Mouse (Mus musculus): Measurements from ENCODE around the gene Cebpe.

The Cebpe gene

DNA sequence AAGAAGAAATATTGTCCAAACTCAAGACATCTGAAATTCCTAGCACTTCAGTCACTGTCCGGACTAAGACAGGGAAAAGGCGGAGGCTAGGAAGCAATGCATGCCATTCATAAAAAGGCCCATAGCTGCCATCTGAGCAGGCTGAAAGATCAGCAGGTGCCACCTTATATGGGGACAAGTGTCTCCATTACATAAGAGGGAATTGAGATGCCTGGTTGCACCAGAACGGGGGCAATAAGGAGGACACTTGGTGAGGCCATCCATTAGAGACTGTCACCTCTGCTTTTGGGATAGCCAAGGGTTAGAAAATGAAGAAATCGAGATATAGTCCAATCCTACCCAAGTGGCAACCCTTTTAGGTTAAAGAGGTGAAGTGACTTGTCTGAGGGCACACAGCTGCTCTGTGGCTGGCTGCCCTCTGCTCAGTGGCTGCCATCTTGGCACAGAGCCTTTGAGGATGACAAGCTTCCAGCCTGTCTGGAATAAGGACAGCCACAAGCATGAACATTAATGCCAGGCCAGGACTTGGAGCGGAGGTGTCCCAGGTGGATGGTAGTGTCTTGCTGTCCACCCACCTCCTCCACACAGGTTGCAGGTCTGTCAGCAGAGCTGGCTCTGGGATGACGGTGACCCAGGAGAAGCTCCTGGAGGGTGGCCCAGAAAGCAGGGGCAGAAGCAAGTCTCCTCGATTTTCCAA lies 8.8 kb upstream of the Cebpe start:
- no peak for DNase-seq

DNA sequence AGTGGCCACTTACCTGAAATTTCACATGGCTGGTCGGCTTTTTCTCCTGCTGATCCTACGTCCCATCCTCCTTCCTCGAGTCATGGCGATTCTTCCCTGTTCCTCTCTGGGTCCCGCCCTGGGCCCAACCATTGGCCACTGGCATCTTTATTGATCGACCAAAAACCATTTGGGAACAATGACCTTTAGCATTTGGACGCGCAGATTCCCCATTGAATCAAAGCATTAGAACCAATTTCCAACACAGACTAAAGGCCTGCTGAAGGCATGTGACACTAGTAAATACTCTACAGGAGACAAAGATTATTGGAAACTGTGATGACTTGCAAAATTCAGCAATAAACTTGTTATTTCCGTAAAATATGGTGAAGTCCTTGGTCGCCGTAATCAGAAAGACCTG lies 8.1 kb upstream of the Cebpe start:
- DNase-seq = no peak

GRCm38 (mm10) chr14:54715402-54715801 lies 3.4 kb upstream of the Cebpe start:
- DNase-seq = no peak

DNA sequence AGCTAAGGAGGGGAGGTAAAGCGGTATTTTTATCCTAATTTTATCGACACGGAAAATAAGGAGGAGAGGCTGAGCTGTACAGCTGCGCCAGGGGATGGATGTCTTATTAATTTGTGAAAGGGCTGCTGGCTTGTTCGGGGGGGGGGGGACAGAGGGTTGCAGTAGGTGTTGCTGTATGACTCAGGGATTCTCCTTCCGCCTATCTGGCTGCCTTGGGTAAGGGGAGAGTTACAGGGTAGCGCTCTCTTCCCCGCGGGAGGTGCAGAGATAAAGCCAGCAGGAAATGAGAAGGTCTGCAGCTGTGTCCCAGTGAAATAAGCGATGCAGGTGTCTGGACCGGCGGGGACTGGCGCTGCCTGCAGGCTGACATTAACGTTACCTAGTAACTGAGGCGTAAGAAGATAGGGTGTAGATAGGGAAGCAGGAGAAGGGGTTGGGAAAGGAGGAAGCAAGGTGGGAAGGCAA lies 2.7 kb upstream of the Cebpe start:
- peak; percentile 62 to 76 for DNase-seq

DNA sequence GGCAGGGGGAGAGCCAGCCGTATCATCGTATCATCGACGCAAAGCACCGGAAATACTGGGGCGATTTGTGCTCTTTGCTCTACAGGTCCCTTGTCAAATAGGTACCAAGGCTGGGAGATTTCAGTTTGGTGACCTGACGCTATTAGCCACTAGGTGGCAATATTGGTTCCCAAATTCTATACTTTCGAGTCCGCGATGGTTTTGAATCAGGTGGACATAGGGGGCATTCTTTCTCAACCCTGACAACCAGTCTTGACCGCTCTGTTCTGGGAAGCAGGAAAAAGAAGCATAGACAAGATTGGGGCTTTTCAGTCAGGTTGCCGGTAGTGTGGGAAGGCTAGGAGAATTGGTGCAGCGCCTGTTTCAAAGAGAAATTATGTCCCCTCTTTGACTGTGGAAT lies 2.1 kb upstream of the Cebpe start:
- DNase-seq = peak; percentile 57 to 58

- DNase-seq = no peak
Observed at GRCm38 (mm10) chr14:54712861-54713260, 887 bp upstream of the Cebpe start.

GRCm38 (mm10) chr14:54709054-54709453 lies 2.9 kb downstream of the Cebpe start:
- no peak for DNase-seq

DNA sequence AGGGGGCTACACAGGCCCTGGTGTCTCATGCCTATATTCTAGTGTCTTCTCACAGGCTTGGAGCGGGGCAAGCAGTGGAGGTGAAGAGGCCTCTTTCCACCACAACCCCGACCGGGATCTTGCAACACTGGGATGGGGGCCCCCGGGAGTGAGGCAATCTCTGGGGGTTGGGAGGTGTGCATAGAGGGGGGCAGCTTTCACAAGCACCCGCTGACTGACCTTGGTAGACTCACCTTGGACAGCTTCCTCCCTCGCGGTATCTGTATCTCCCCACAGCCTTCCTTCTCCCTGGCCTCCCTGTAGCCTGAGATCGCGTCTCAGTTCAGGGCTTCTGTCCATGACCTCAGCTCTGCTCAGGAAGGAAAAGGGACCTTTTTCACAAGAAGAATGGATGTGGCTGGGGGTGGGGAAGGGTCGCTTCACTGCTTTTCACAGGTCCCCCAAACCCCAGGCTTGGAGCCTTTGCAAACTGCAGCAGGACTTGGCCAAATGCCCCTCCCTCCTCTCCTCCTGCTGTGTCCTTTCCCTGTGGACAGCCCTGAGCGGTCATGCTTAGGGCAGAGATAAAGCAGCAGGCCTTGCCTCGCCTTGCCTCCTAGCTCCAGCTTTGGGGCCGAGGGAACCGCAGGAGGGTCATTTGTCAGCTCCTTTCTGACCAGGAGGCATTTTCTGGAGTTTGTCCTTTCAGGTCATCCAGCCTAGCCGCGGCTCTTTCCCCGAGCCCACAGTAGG lies 5.2 kb downstream of the Cebpe start:
- DNase-seq = no peak

DNA sequence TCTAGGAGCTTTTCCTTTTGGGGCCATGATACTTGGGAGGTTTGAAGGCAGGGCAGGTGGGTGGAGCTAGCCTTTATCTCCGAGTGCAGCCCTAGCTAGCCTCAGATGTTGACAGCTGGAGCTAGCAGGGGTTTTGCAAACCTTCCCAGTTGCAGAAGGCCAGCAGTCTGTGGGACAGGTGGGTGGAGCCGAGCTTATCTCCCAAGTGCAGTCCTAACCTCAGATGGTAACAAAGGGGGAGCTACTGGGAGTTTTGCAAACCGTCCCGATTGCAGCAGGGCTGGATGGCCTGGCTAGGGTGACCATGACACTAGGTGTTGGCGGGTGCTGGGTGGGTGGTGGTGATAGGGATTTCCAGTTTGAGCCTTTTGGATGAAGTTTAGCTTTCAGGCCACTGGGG lies 6.1 kb downstream of the Cebpe start:
- no peak for DNase-seq

GRCm38 (mm10) chr14:54703207-54703606 lies 8.8 kb downstream of the Cebpe start:
- DNase-seq = no peak

GRCm38 (mm10) chr14:54701298-54701697 lies 10.7 kb downstream of the Cebpe start:
- DNase-seq = peak; percentile 83 to 85

GRCm38 (mm10) chr14:54699586-54699985 lies 12.4 kb downstream of the Cebpe start:
- DNase-seq = no peak

DNA sequence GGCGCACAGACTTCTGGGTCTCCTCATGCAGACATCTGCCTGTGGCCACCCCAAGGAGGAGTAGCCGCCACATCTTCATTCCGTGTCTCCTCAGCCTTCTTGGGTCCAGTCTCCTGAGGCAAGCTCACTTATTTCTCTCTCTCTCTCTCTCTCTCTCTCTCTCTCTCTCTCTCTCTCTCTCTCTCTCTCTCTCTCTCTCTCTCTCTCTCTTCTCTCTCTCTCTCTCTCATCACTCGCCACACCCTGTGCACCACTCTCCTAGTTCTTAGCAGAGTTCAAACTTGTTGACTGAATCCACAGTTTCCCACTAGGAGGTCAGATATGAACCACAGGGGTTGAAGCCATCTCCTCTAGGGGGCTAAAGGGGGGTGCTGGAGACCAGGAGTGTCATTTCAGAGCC lies 13.2 kb downstream of the Cebpe start, which contains the start of gene Gm29776:
TSS of gene Gm29776 (minus strand) at position 101 of the 400 bp plus-strand sequence.
- DNase-seq = no peak

DNA sequence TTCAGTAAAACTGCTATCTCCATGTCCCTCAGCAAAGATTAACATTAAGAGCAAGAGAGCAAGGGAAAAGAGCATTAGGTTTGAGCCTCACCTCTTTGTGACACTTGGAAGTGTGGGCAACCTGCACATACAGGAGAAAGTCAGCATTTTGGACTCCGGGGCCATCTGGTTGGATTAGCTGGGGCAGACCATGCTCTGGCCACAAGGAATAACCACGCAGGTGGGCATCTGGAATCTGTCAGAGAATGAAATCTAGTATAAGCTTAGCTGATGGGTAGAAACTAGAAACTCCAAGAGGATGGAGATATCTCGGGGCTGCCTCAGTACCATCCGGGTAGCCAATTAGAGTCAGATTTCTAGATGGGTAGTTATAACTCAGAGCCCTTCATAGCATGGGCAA lies 15.2 kb downstream of the Cebpe start:
- no peak for DNase-seq

DNA sequence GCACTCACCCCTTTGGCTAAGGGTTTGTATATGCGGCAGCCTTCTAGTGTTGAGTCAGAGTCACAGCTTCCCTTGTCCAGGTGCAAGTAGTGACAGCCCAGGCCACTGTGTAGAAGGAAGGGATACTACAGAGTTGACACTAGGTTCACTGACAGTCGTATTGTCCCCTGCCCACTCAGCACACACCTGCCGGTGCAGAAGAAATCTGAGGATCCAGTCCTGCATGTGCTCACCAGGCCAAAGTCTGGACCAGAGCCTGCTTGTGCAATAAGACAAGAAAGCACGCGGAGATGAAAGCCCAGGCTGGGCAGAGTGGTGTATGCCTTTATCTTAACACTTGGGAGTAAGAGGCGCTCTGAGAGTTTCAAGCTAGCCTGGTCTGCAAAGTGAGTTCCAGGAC lies 16.9 kb downstream of the Cebpe start:
- DNase-seq = no peak

GRCm38 (mm10) chr14:54687251-54687650 lies 24.7 kb downstream of the Cebpe start:
- DNase-seq = no peak

DNA sequence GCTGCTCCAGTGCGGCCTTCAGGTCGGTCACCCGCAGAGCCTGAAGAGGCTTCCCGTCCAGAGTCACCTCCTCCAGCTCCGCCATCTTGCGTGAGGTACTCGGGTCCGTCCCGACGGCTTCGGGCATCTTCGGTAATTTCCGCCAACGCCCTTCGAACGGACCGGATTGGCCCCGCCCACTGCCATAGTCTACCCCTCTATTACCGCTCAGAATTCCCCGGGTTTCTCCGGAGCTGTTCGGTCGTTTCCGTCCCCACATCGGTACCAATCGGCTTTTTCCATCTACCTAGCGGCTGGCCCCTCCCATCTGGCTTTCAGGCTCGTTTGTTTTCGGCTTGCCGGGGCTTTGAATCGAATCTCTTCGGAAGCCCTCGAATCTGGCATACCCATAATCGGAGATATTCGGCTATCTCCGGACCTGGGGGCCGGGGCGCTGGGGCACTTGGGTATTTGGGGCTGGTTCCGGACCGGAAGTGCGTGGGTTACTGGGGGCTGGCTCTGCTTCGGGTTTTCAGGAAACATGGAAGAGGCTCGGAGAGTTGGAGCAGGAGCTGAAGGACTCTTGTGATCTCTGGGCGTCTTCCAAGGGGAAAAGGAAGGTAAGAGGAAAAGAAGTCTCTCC lies 25.3 kb downstream of the Cebpe start, which contains the start of gene Acin1:
TSS of gene Acin1 (minus strand) at position 410 of the 622 bp plus-strand sequence.
- peak; percentile 100 for DNase-seq

DNA sequence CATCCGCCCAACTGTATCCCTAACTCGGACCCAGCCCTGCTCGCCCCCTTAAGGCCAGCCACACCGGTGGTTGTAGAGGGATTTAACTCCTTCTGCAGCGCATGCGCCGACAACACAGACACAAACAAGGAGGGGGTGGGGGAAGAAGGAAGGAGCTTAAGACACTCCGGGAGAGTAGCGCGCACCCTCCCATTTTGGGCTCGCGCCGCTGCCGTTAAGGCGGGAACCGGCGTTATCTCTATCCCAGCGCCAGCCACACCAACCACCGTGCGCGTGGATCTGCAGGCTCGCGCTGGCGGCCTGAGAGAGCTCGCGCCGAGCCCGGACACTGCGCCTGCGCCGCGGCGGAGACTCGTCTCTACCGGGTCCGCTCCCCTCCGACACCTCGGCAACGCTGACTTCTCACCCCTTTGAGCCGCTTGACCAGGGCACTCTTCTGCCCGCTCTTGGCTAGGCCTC lies 25.9 kb downstream of the Cebpe start, which contains the start of gene 1700123O20Rik:
TSS of gene 1700123O20Rik (plus strand) at position 154 of the 459 bp plus-strand sequence.
- peak; percentile 83 to 85 for DNase-seq

- DNase-seq = no peak
Observed at GRCm38 (mm10) chr14:54685471-54685870, 26.5 kb downstream of the Cebpe start.

GRCm38 (mm10) chr14:54682396-54682795 lies 29.6 kb downstream of the Cebpe start:
- no peak for DNase-seq

GRCm38 (mm10) chr14:54678657-54679304 lies 33.2 kb downstream of the Cebpe start:
- no peak for DNase-seq

- no peak for DNase-seq
Observed at GRCm38 (mm10) chr14:54676290-54676689, 35.7 kb downstream of the Cebpe start.

DNA sequence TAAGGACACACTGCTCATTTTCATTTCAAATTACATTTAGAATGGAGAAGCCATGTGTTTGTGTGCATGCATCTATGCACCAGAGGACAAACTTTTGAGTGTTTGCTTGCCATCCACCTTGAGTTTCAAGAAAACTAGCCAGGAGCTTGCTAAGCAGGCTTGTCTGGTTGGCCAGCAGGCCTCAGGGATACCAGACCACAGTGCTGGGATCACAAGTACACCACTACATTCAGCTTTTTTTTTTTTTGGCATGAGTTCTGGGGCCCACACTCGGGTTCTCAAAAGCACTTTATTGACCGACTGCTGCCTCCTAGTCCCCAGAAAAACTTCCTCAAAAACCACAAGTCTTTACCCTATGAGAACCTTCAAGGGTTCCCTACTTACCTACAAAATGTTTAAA lies 37.7 kb downstream of the Cebpe start:
- no peak for DNase-seq

Data from thymus, postnatal 36 days (tissue).